Mouse (Mus musculus) spleen, postnatal 14 days (tissue): ENCODE data around the gene Tmem132a.

Experiments used
- DNase-seq, 2 experiments: peaks; one replicate each; pipeline ENCODE4 v3.0.0; 2021 to 2022; ENCODE audit warnings: low spot score in 2 of 2

The Tmem132a gene

GRCm38 (mm10) chr19:10832030-10832429, 37.7 kb downstream of the Tmem132a start:
- DNase-seq = no peak

- DNase-seq = peak; percentile 45 to 64
Observed at GRCm38 (mm10) chr19:10831424-10831823, 38.3 kb downstream of the Tmem132a start.

- no peak for DNase-seq
Observed at GRCm38 (mm10) chr19:10829436-10830175, 40.1 kb downstream of the Tmem132a start, which contains the start of gene Cd6. Cd6 (minus strand) TSS chr19:10830058.

- DNase-seq = no peak
Observed at GRCm38 (mm10) chr19:10828321-10828720, 41.4 kb downstream of the Tmem132a start.

- no peak for DNase-seq
Observed at GRCm38 (mm10) chr19:10824061-10824460, 45.7 kb downstream of the Tmem132a start.

- DNase-seq = no peak
Observed at GRCm38 (mm10) chr19:10822534-10822933, 47.2 kb downstream of the Tmem132a start.

GRCm38 (mm10) chr19:10821319-10821718, 48.4 kb downstream of the Tmem132a start:
- DNase-seq = no peak

- DNase-seq = no peak
Observed at GRCm38 (mm10) chr19:10818217-10818946, 51.4 kb downstream of the Tmem132a start.

- DNase-seq = no peak
Observed at GRCm38 (mm10) chr19:10816462-10816861, 53.3 kb downstream of the Tmem132a start.

GRCm38 (mm10) chr19:10815871-10816270, 53.9 kb downstream of the Tmem132a start:
- no peak for DNase-seq

- DNase-seq = no peak
Observed at GRCm38 (mm10) chr19:10813905-10814304, 55.8 kb downstream of the Tmem132a start.

- DNase-seq = no peak
Observed at GRCm38 (mm10) chr19:10813039-10813438, 56.7 kb downstream of the Tmem132a start.

- no peak for DNase-seq
Observed at GRCm38 (mm10) chr19:10811471-10811870, 58.3 kb downstream of the Tmem132a start.

- no peak for DNase-seq
Observed at GRCm38 (mm10) chr19:10810176-10810492, 59.6 kb downstream of the Tmem132a start.

- DNase-seq = no peak
Observed at GRCm38 (mm10) chr19:10809428-10810175, 60.1 kb downstream of the Tmem132a start.

GRCm38 (mm10) chr19:10808524-10809233, 61.1 kb downstream of the Tmem132a start:
- DNase-seq = no peak
